ENCODE assay signal across 9 mouse cellular contexts in the genomic region with DNA sequence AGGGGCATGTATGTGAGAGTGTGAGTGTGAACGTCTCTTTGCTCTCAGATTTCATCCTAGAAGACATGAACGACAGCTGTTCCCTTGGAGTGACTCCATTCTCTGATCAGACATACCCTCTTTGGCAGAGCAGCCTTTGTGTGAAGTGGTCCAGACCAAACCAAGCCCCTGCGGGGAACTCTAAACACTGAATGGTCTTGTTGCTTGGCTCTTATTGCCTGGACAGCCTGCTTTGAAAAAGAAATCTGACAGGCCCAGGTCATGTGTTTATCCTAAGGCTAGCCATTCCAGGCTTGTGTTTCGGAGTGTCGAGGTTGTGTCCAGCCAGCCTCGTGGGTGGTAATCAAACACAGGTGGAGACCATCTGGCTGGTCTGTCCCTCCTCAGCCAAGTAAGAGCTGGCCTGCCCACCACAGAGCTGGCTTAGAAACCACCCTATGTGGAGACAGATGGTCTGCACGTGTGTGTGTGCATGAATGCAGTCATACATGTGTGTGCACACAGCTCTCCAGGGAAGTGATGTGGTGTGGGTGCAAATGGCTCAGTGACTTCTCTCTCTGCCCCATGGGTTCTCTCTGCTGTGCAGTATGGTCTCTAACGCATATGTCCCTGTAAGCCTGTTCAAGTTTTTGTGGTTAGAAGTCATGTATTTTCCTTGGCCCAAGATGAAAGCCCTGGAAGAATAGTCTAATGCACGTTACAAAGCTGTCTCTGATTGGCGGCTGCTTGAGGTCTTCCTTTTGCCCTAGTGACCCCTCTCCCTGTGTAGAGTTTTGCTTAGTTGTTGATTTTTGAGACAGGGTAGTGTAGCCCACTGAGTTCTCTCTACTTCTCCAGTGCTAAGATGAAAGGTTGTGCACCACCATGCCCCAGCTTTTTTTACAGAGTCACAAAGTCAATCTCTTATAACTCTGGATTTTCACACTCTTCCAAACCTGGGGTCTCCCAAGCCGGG. TPM values are rescaled to one million over a fixed set of nuclear protein-coding genes. Genes with fewer than 3 reads are reported as not detected.
A peak's percentile ranks its signal among the peaks of the same experiment; 100 is the strongest.
DNase-seq lines count a peak whose midpoint lies in the region; ATAC-seq and TF ChIP-seq lines count a peak whose summit lies in the region.
"Had no signal": no experiment of that assay in that cellular context is flagged by ENCODE, and none has a peak within 500 bp of the region (broad histone marks: within the 10 kb centered on the region; RNA-seq: fewer than 3 reads in every experiment).

No protein-coding gene starts in this region.

- ATAC-seq in kidney, embryonic 16.5 days (ENCODE audit: low FRiP score, low TSS enrichment): peak; percentile 52; the same call in 1 of the 2 replicates
- peak; percentile 77 for ATAC-seq in hindbrain, embryonic 13.5 days (ENCODE audit: low FRiP score)
- ATAC-seq in neural tube, embryonic 11.5 days (ENCODE audit: insufficient read depth, low FRiP score, low TSS enrichment): no peak

- peak overlapping the region; percentile 19; the same call in 1 of the 2 replicates for H3K27ac ChIP-seq in kidney, embryonic 16.5 days (ENCODE audit: low read length)
- H3K27ac ChIP-seq in kidney, adult 2 months (ENCODE audit: insufficient read depth, low read depth, low read length): no peak overlapping the region
- H3K27ac ChIP-seq in hindbrain, embryonic 13.5 days: peak overlapping the region; percentile 77
- H3K27ac ChIP-seq in neural tube, embryonic 11.5 days (ENCODE audit: low read depth, low read length): peak overlapping the region; percentile 58

- H3K27me3 ChIP-seq in kidney, embryonic 16.5 days (ENCODE audit: insufficient read depth, low read length): no peaks in the 10 kb centered on the region
- H3K27me3 ChIP-seq in kidney, adult 2 months (replicated peaks; ENCODE audit: control insufficient read depth, insufficient read depth, low read length): no peaks in the 10 kb centered on the region
- no peaks in the 10 kb centered on the region for H3K27me3 ChIP-seq in hindbrain, embryonic 13.5 days
- no peaks in the 10 kb centered on the region for H3K27me3 ChIP-seq in neural tube, embryonic 11.5 days (ENCODE audit: control insufficient read depth, insufficient read depth, low read length)
- H3K27me3 ChIP-seq: megakaryocyte, embryonic 14.5 days had no signal

- peaks cover 24% of the 10 kb centered on the region; the same call in 1 of the 2 replicates for H3K4me1 ChIP-seq in kidney, embryonic 16.5 days (ENCODE audit: insufficient read depth, low read length)
- peaks cover 35% of the 10 kb centered on the region for H3K4me1 ChIP-seq in kidney, adult 2 months (ENCODE audit: control insufficient read depth, insufficient read depth, low read length)
- peaks cover 43% of the 10 kb centered on the region for H3K4me1 ChIP-seq in hindbrain, embryonic 13.5 days (replicated peaks)
- no peaks in the 10 kb centered on the region for H3K4me1 ChIP-seq in neural tube, embryonic 11.5 days (ENCODE audit: control insufficient read depth, insufficient read depth, low read length)

- WGBS in kidney, embryonic 16.5 days: 38% methylated on average over 11 of the region's 11 CpGs
- WGBS in kidney, adult 2 months: 42% methylated on average over 11 of the region's 11 CpGs
- 36% methylated on average over 11 of the region's 11 CpGs for WGBS in hindbrain, embryonic 13.5 days
- WGBS in neural tube, embryonic 11.5 days: 43% methylated on average over 11 of the region's 11 CpGs

- no peak for TF ChIP-seq CTCF in kidney, adult 2 months (conservative IDR thresholded peaks at IDR 0.05; ENCODE audit: insufficient read depth, insufficient read length, low read depth, low read length)

- no peak overlapping the region for H3K4me3 ChIP-seq in kidney, embryonic 16.5 days (ENCODE audit: low read length)
- H3K4me3 ChIP-seq in kidney, adult 2 months (ENCODE audit: insufficient read depth, low read depth, low read length): no peak overlapping the region
- H3K4me3 ChIP-seq in hindbrain, embryonic 13.5 days: no peak overlapping the region
- no peak overlapping the region for H3K4me3 ChIP-seq in neural tube, embryonic 11.5 days (ENCODE audit: low read depth, low read length)
- H3K4me3 ChIP-seq: megakaryocyte, embryonic 14.5 days had no signal

- H3K4me2 ChIP-seq in kidney, embryonic 16.5 days (replicated peaks; ENCODE audit: low read depth, low read length): no peak overlapping the region
- H3K4me2 ChIP-seq in hindbrain, embryonic 13.5 days: no peak overlapping the region
- H3K4me2 ChIP-seq in neural tube, embryonic 11.5 days (ENCODE audit: low read depth): peak overlapping the region; percentile 14; the same call in 1 of the 2 replicates

- H3K9ac ChIP-seq in kidney, embryonic 16.5 days (replicated peaks; ENCODE audit: low read length): no peak overlapping the region
- H3K9ac ChIP-seq in hindbrain, embryonic 13.5 days: no peak overlapping the region
- H3K9ac ChIP-seq in neural tube, embryonic 11.5 days (ENCODE audit: low read length): no peak overlapping the region

- no peak for DNase-seq in kidney, adult 2 months
- DNase-seq in cerebellum, postnatal 36 days: peak; percentile 83 to 85
- peak; percentile 70 for DNase-seq in neural tube, embryonic 11.5 days (ENCODE audit: low spot score)
- no peak for DNase-seq in thymus, postnatal 14 days
- no peak for DNase-seq in gastrocnemius, postnatal 10 days
- DNase-seq in gastrocnemius, postnatal 36 days: no peak

- intact Hi-C loops in gastrocnemius, postnatal 36 days (cut with DNase I): no loop called here

- H3K9me3 ChIP-seq in kidney, embryonic 16.5 days (ENCODE audit: low read length): no peaks in the 10 kb centered on the region
- no peaks in the 10 kb centered on the region for H3K9me3 ChIP-seq in hindbrain, embryonic 13.5 days
- H3K9me3 ChIP-seq in neural tube, embryonic 11.5 days (ENCODE audit: control insufficient read depth, low read length): no peaks in the 10 kb centered on the region
- H3K9me3 ChIP-seq: megakaryocyte, embryonic 14.5 days had no signal

- TF ChIP-seq POLR2A in kidney, adult 2 months (IDR thresholded peaks at IDR 0.05; ENCODE audit: low read depth, low read length): no peak

- H3K36me3 ChIP-seq in kidney, embryonic 16.5 days (ENCODE audit: insufficient read depth, low read length): peaks cover 5% of the 10 kb centered on the region; the same call in 1 of the 2 replicates
- H3K36me3 ChIP-seq in kidney, adult 2 months (ENCODE audit: control insufficient read depth, insufficient read depth, low read length): no peaks in the 10 kb centered on the region
- peaks cover 6% of the 10 kb centered on the region for H3K36me3 ChIP-seq in hindbrain, embryonic 13.5 days
- no peaks in the 10 kb centered on the region for H3K36me3 ChIP-seq in neural tube, embryonic 11.5 days (ENCODE audit: control insufficient read depth, insufficient read depth, low read length)

RNA-seq across cellular contexts. Expression of a gene that starts 26.0 kb away (rescaled TPM):
- 50.7 and 54.0 TPM in 2 replicates for polyA plus RNA-seq in kidney, embryonic 16.5 days (2015; fragmentation: Nextera tagmentation; extraction: Ambion mirVana)
- 38.2 and 39.7 TPM in 2 replicates for polyA plus RNA-seq in kidney, adult 2 months (2012; rRNA removed)
- 25.0 and 26.3 TPM in 2 replicates for polyA plus RNA-seq in hindbrain, embryonic 13.5 days (2015; fragmentation: Nextera tagmentation; extraction: Ambion mirVana)
- 44.1 and 45.0 TPM in 2 replicates for polyA plus RNA-seq in neural tube, embryonic 11.5 days (2014; fragmentation: Nextera tagmentation; extraction: Ambion mirVana)
- 10 to 100 TPM; 11.8 to 14.2 TPM for total RNA-seq in gastrocnemius, postnatal 10 days (2021)
- 1 to 10 TPM; 4.6 to 5.1 TPM for total RNA-seq in gastrocnemius, postnatal 36 days (2021)

RNA-seq across cellular contexts. Expression of a gene that starts 27.1 kb away (rescaled TPM):
- 143 and 144 TPM in 2 replicates for polyA plus RNA-seq in kidney, embryonic 16.5 days (2015; fragmentation: Nextera tagmentation; extraction: Ambion mirVana)
- polyA plus RNA-seq in kidney, adult 2 months (2012; rRNA removed): 73.8 and 80.4 TPM in 2 replicates
- polyA plus RNA-seq in hindbrain, embryonic 13.5 days (2015; fragmentation: Nextera tagmentation; extraction: Ambion mirVana): 310 and 317 TPM in 2 replicates
- polyA plus RNA-seq in neural tube, embryonic 11.5 days (2014; fragmentation: Nextera tagmentation; extraction: Ambion mirVana): 238 and 262 TPM in 2 replicates
- total RNA-seq in gastrocnemius, postnatal 10 days (2021): 10 to 100 TPM; 65.1 to 69.1 TPM
- 10 to 100 TPM; 49.4 to 51.8 TPM for total RNA-seq in gastrocnemius, postnatal 36 days (2021)

Comparison
In these comparisons a context has a peak if more than half of its experiments do, and no peak if none do; other contexts are left out.
1. DNase-seq: peak in cerebellum, postnatal 36 days (2 of 2) and neural tube, embryonic 11.5 days (single experiment); none in kidney, adult 2 months (single experiment), thymus, postnatal 14 days (single experiment), gastrocnemius, postnatal 10 days (single experiment) and gastrocnemius, postnatal 36 days (0 of 2).